Mouse (Mus musculus): Measurements from ENCODE around the gene Zfp750.

Zfp750 gene

DNA sequence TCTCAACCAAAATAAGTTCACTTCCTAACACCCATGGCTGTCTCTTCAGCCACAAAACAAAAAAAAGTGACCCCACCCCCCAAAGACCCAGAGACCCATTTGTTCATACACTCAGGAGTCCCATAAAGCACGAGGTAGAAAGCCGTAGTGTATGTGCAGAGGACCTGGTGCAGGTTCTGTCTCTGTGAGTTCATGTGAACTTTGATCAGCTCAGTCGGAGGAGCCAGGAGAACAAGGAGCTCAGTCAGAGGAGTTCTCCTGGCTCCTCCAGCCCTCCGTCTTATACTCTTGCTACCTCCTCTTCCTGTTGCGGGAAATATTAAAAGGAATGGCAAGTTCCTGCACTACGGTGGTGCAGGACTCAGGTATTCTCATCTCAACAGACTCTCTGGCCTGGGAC lies 51.7 kb downstream of the Zfp750 start:
- DNase-seq, result peak in 1 of 2 experiments; percentile 22

Data from kidney, adult 8-10 months (tissue).